Mouse (Mus musculus) urinary bladder, postnatal 36 days (tissue): ENCODE results near the gene Olfr1491.

ENCODE experiments used
- DNase-seq, 2 experiments: peaks; one replicate each; pipeline ENCODE4 v3.0.0; 2022; ENCODE audit warnings: low spot score in 2 of 2, mixed read lengths in 1 of 2

Gene Olfr1491

GRCm38 (mm10) chr19:13696968-13697367 is at the start of gene Olfr1491:
Gene Olfr1491 (plus strand): TSS chr19:13697268.
- DNase-seq = no peak

GRCm38 (mm10) chr19:13650791-13651190 is 46.3 kb upstream of the Olfr1491 start, which contains the start of gene Olfr1490:
Gene Olfr1490 (plus strand): TSS chr19:13651091.
- DNase-seq = no peak

GRCm38 (mm10) chr19:13722978-13723377 is 25.9 kb downstream of the Olfr1491 start, which contains the start of gene Olfr1493-ps1:
Gene Olfr1493-ps1 (plus strand): TSS chr19:13723278.
- no peak for DNase-seq

GRCm38 (mm10) chr19:13739428-13739827 is 42.4 kb downstream of the Olfr1491 start, which contains the start of gene Olfr1494:
Gene Olfr1494 (plus strand): TSS chr19:13739728.
- no peak for DNase-seq

GRCm38 (mm10) chr19:13749366-13749765 is 52.3 kb downstream of the Olfr1491 start:
- DNase-seq = no peak
